Mouse (Mus musculus): ENCODE results near the gene Scamp1. TPM values are rescaled to one million over a fixed set of nuclear protein-coding genes. Genes with fewer than 3 reads are reported as not detected.

Scamp1 gene
- 58.9 and 61.7 TPM in 2 replicates for polyA plus RNA-seq (2012; rRNA removed)

GRCm38 (mm10) chr13:94285281-94285871 is at the start of gene Scamp1:
Gene Scamp1, minus strand, starts transcription at chr13:94285857.

Other genes with a start within 250 kb of the Scamp1 start
- 11.9 and 20.0 TPM in 2 replicates for gene Lhfpl2, start 228.1 kb downstream of the Scamp1 start, polyA plus RNA-seq (2012; rRNA removed)
- 33.8 and 38.9 TPM in 2 replicates for gene Ap3b1, start 73.1 kb upstream of the Scamp1 start, polyA plus RNA-seq (2012; rRNA removed)

All from central nervous system, embryonic 14 days (tissue).